Mouse (Mus musculus) myocyte (in vitro differentiated cells): ENCODE data around the gene Vwc2. TPM values are rescaled to one million over a fixed set of nuclear protein-coding genes. Genes with fewer than 3 reads are reported as not detected.
A peak's percentile ranks its signal among the peaks of the same experiment; 100 is the strongest.

Experiments
- H3K27me3 ChIP-seq: one replicate; pipeline ENCODE4 v1.6.1; 2011; ENCODE audit not compliant: control insufficient read depth, insufficient read depth, insufficient read length
- H3K36me3 ChIP-seq: one replicate; pipeline ENCODE4 v1.6.1; 2011; ENCODE audit not compliant: control insufficient read depth, insufficient read depth
- H3K4me2 ChIP-seq: one replicate; pipeline ENCODE4 v1.6.1; 2011; ENCODE audit warnings: low read depth, control low read depth
- H3K4me3 ChIP-seq: one replicate; pipeline ENCODE4 v1.5.1; 2011; ENCODE audit warnings: mild to moderate bottlenecking, control low read depth, moderate library complexity
- H3K79me2 ChIP-seq: one replicate; pipeline ENCODE4 v1.6.1; 2011; ENCODE audit not compliant: control insufficient read depth, insufficient read depth
- H3ac ChIP-seq: one replicate; pipeline ENCODE4 v1.6.1; 2011; ENCODE audit not compliant: control insufficient read depth, insufficient read length
- CEBPB ChIP-seq: IDR thresholded peaks from 2 replicates; pipeline ENCODE4 v1.6.1; 2011; ENCODE audit warnings: mild to moderate bottlenecking, moderate library complexity; ENCODE audit not compliant: poor library complexity, insufficient read depth, severe bottlenecking
- E2F4 ChIP-seq: IDR thresholded peaks from one replicate; pipeline ENCODE4 v1.6.1; 2011; ENCODE audit warnings: mild to moderate bottlenecking, control low read depth, moderate library complexity; ENCODE audit not compliant: insufficient read depth
- MAX ChIP-seq: IDR thresholded peaks from one replicate; pipeline ENCODE4 v1.6.1; 2011; ENCODE audit warnings: low read depth, mild to moderate bottlenecking, control low read depth
- MYOD1 ChIP-seq, 3 experiments: IDR thresholded peaks; one replicate each; pipeline ENCODE4 v1.6.1; 2011; ENCODE audit warnings: control low read depth in 2 of 3, low read depth in 2 of 3, mild to moderate bottlenecking in 2 of 3, moderate library complexity in 1 of 3; ENCODE audit not compliant: insufficient read length in 2 of 3, control insufficient read depth in 1 of 3
- MYOG ChIP-seq, 3 experiments: IDR thresholded peaks; one replicate each; pipeline ENCODE4 v1.6.1; 2011; ENCODE audit warnings: control low read depth in 2 of 3, low read depth in 2 of 3, mild to moderate bottlenecking in 2 of 3; ENCODE audit not compliant: insufficient read length in 2 of 3, control insufficient read depth in 1 of 3, insufficient read depth in 1 of 3
- POLR2A ChIP-seq: IDR thresholded peaks from one replicate; pipeline ENCODE4 v1.6.1; 2011; ENCODE audit warnings: low read depth, mild to moderate bottlenecking, control low read depth, moderate library complexity; ENCODE audit not compliant: insufficient read length
- POLR2AphosphoS2 ChIP-seq: IDR thresholded peaks from one replicate; pipeline ENCODE4 v1.6.1; 2011; ENCODE audit warnings: low read depth, control low read depth; ENCODE audit not compliant: insufficient read length
- REST ChIP-seq: IDR thresholded peaks from one replicate; pipeline ENCODE4 v1.6.1; 2011; ENCODE audit warnings: mild to moderate bottlenecking, control low read depth, moderate library complexity; ENCODE audit not compliant: insufficient read depth, insufficient read length
- SRF ChIP-seq: IDR thresholded peaks from one replicate; pipeline ENCODE4 v1.6.1; 2011; ENCODE audit warnings: low read depth; ENCODE audit not compliant: control insufficient read depth, insufficient read length
- TCF12 ChIP-seq: IDR thresholded peaks from one replicate; pipeline ENCODE4 v1.6.1; 2011; ENCODE audit warnings: mild to moderate bottlenecking, control low read depth; ENCODE audit not compliant: poor library complexity, insufficient read depth, severe bottlenecking
- TCF3 ChIP-seq: IDR thresholded peaks from one replicate; pipeline ENCODE4 v1.6.1; 2011; ENCODE audit warnings: low read depth, control low read depth; ENCODE audit not compliant: insufficient read length
- USF1 ChIP-seq: IDR thresholded peaks from one replicate; pipeline ENCODE4 v1.6.1; 2011; ENCODE audit warnings: low read depth, mild to moderate bottlenecking, control low read depth, moderate library complexity
- polyA plus RNA-seq: library from polyadenylated mRNA; unstranded; fragments of >200 nt; fragmentation: generic; extraction: Trizol; gene quantifications from one replicate; pipeline ENCODE4 v1.2.1, GENCODE M21; 2012; ENCODE audit warnings: missing spikeins

Vwc2 gene
- 0.08 TPM for polyA plus RNA-seq

- H3K4me2 ChIP-seq = peak within 1 kb of the TSS; percentile 45
- H3K79me2 ChIP-seq = no peaks in the 10 kb centered on the region
- TF ChIP-seq MYOD1 (IDR thresholded peaks at IDR 0.05; ENCODE audit: control insufficient read depth in 1 of 3, insufficient read length in 2 of 3, low read depth in 2 of 3) (peak in 2 of 3 experiments; percentile 78 to 89), TCF12 (no peak), REST (no peak), MYOG (IDR thresholded peaks at IDR 0.05; ENCODE audit: control insufficient read depth in 1 of 3, insufficient read depth in 1 of 3, insufficient read length in 2 of 3, low read depth in 2 of 3) (peak in 2 of 3 experiments; percentile 71 to 81)
- H3K4me3 ChIP-seq = no peak within 1 kb of the TSS
- peaks cover 24% of the 10 kb centered on the region for H3K27me3 ChIP-seq
- peak within 1 kb of the TSS; percentile 48 for H3ac ChIP-seq
- no peaks in the 10 kb centered on the region for H3K36me3 ChIP-seq
Observed at GRCm38 (mm10) chr11:11113576-11114233, at the start of gene Vwc2. Vwc2 (plus strand) TSS chr11:11114223.

GRCm38 (mm10) chr11:11088162-11088756, 25.8 kb upstream of the Vwc2 start:
- no peaks in the 10 kb centered on the region for H3K27me3 ChIP-seq
- H3K79me2 ChIP-seq = no peaks in the 10 kb centered on the region
- no peak overlapping the region for H3K4me2 ChIP-seq
- no peak for TF ChIP-seq TCF12
- TF ChIP-seq MYOG (IDR thresholded peaks at IDR 0.05; ENCODE audit: control insufficient read depth in 1 of 3, insufficient read depth in 1 of 3, insufficient read length in 2 of 3, low read depth in 2 of 3) = no peak
- no peak for TF ChIP-seq POLR2A
- TF ChIP-seq MYOD1 (IDR thresholded peaks at IDR 0.05; ENCODE audit: control insufficient read depth in 1 of 3, insufficient read length in 2 of 3, low read depth in 2 of 3) = no peak
- TF ChIP-seq SRF = no peak
- TF ChIP-seq POLR2AphosphoS2 = no peak
- no peak for TF ChIP-seq USF1
- H3ac ChIP-seq = no peak overlapping the region
- no peaks in the 10 kb centered on the region for H3K36me3 ChIP-seq
- H3K4me3 ChIP-seq = no peak overlapping the region

GRCm38 (mm10) chr11:11097606-11098005, 16.4 kb upstream of the Vwc2 start:
- no peak overlapping the region for H3K4me2 ChIP-seq
- H3K27me3 ChIP-seq = no peaks in the 10 kb centered on the region
- H3K79me2 ChIP-seq = no peaks in the 10 kb centered on the region
- H3K4me3 ChIP-seq = no peak overlapping the region
- no peak overlapping the region for H3ac ChIP-seq
- TF ChIP-seq MYOG (IDR thresholded peaks at IDR 0.05; ENCODE audit: control insufficient read depth in 1 of 3, insufficient read depth in 1 of 3, insufficient read length in 2 of 3, low read depth in 2 of 3) (no peak), E2F4 (no peak), SRF (no peak), TCF12 (no peak), POLR2AphosphoS2 (no peak), USF1 (no peak), POLR2A (no peak), MYOD1 (IDR thresholded peaks at IDR 0.05; ENCODE audit: control insufficient read depth in 1 of 3, insufficient read length in 2 of 3, low read depth in 2 of 3) (no peak), REST (no peak), TCF3 (no peak), CEBPB (no peak)
- H3K36me3 ChIP-seq = no peaks in the 10 kb centered on the region

GRCm38 (mm10) chr11:11098282-11098681, 15.7 kb upstream of the Vwc2 start:
- no peak overlapping the region for H3K4me3 ChIP-seq
- H3K36me3 ChIP-seq = no peaks in the 10 kb centered on the region
- H3K79me2 ChIP-seq = no peaks in the 10 kb centered on the region
- H3K4me2 ChIP-seq = no peak overlapping the region
- no peaks in the 10 kb centered on the region for H3K27me3 ChIP-seq
- H3ac ChIP-seq = no peak overlapping the region
- no peak for TF ChIP-seq MYOG (IDR thresholded peaks at IDR 0.05; ENCODE audit: control insufficient read depth in 1 of 3, insufficient read depth in 1 of 3, insufficient read length in 2 of 3, low read depth in 2 of 3)

- Histone ChIP-seq H3K4me2 (no peak overlapping the region), H3ac (no peak overlapping the region), H3K36me3 (no peaks in the 10 kb centered on the region), H3K79me2 (no peaks in the 10 kb centered on the region), H3K27me3 (no peaks in the 10 kb centered on the region), H3K4me3 (no peak overlapping the region)
- TF ChIP-seq MYOD1 (IDR thresholded peaks at IDR 0.05; ENCODE audit: control insufficient read depth in 1 of 3, insufficient read length in 2 of 3, low read depth in 2 of 3) = no peak
- no peak for TF ChIP-seq E2F4
- no peak for TF ChIP-seq REST
- TF ChIP-seq SRF = no peak
- no peak for TF ChIP-seq MAX
- TF ChIP-seq POLR2AphosphoS2 = no peak
- TF ChIP-seq CEBPB = no peak
- no peak for TF ChIP-seq POLR2A
- TF ChIP-seq TCF12 = no peak
- TF ChIP-seq USF1 = no peak
- no peak for TF ChIP-seq MYOG (IDR thresholded peaks at IDR 0.05; ENCODE audit: control insufficient read depth in 1 of 3, insufficient read depth in 1 of 3, insufficient read length in 2 of 3, low read depth in 2 of 3)
- TF ChIP-seq TCF3 = no peak
Observed at GRCm38 (mm10) chr11:11099011-11099410, 15.0 kb upstream of the Vwc2 start.
